Mouse (Mus musculus): ENCODE measurements around the gene Cyp1a2. TPM values are rescaled to one million over a fixed set of nuclear protein-coding genes. Genes with fewer than 3 reads are reported as not detected.

Gene Cyp1a2
- polyA plus RNA-seq, 1 experiment from 2014 or later, result not detected

GRCm38 (mm10) chr9:57696380-57697285 is 13.1 kb upstream of the Cyp1a2 start:
- WGBS, result 2% methylated on average over 42 of the region's 42 CpGs

GRCm38 (mm10) chr9:57694108-57694507 is 10.6 kb upstream of the Cyp1a2 start:
- peaks cover 16% of the 10 kb centered on the region for H3K27me3 ChIP-seq (ENCODE audit: control insufficient read depth, insufficient read depth, low read length)
- WGBS, result 81% methylated on average over 2 of the region's 2 CpGs
- H3K9ac ChIP-seq (replicated peaks; ENCODE audit: low read length), result no peak overlapping the region

More at GRCm38 (mm10) chr9:57696380-57697285, 13.1 kb upstream of the Cyp1a2 start:
- DNase-seq (ENCODE audit: low spot score) (peak; percentile 37), ATAC-seq (replicated peaks; ENCODE audit: insufficient number of reproducible peaks, low FRiP score, low TSS enrichment, low read depth) (0 out of 2 replicates have a peak, but pooled peaks have one; percentile 53)
- no peaks in the 10 kb centered on the region for H3K36me3 ChIP-seq (replicated peaks; ENCODE audit: control insufficient read depth, insufficient read depth, low read depth, low read length)
- H3K9ac ChIP-seq (replicated peaks; ENCODE audit: low read length), result peak overlapping the region; percentile 32; the same call in 1 of the 2 replicates
- no peak overlapping the region for H3K27ac ChIP-seq (replicated peaks; ENCODE audit: low read depth, low read length)
- H3K4me1 ChIP-seq (ENCODE audit: control insufficient read depth, insufficient read depth, low read length), result peaks cover 5% of the 10 kb centered on the region; the same call in 1 of the 2 replicates
- H3K27me3 ChIP-seq (ENCODE audit: control insufficient read depth, insufficient read depth, low read length), result peaks cover 16% of the 10 kb centered on the region
- peak overlapping the region; percentile 33 for H3K4me3 ChIP-seq (ENCODE audit: low read depth, low read length)
- H3K4me2 ChIP-seq (ENCODE audit: low read depth, low read length), result peak overlapping the region; percentile 43
- H3K9me3 ChIP-seq (replicated peaks; ENCODE audit: control insufficient read depth, low read length), result no peaks in the 10 kb centered on the region

DNA sequence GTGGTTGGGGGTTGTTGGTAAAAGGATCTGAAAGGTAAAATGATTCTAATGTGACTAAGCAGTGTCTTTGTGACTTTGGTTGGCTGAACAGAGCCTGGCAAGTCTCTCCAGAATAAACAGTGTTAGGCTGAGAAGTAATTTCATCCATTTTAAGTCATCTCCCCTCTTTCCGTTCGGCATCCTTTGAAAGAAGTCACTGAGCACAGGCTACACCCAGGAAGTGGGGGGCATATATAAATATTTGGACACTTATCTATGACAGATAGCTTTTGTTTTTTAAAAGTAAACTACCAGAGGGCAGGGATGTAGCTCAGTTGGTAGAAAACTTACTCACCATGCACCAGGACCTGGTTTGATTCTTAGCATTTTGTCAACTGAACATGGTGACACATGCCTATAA is 5.1 kb upstream of the Cyp1a2 start:
- Histone ChIP-seq H3K4me3 (ENCODE audit: low read depth, low read length) (no peak overlapping the region), H3K4me1 (ENCODE audit: control insufficient read depth, insufficient read depth, low read length) (no peaks in the 10 kb centered on the region), H3K36me3 (replicated peaks; ENCODE audit: control insufficient read depth, insufficient read depth, low read depth, low read length) (no peaks in the 10 kb centered on the region), H3K9me3 (replicated peaks; ENCODE audit: control insufficient read depth, low read length) (no peaks in the 10 kb centered on the region), H3K4me2 (ENCODE audit: low read depth, low read length) (no peak overlapping the region), H3K27ac (replicated peaks; ENCODE audit: low read depth, low read length) (no peak overlapping the region), H3K27me3 (ENCODE audit: control insufficient read depth, insufficient read depth, low read length) (no peaks in the 10 kb centered on the region), H3K9ac (replicated peaks; ENCODE audit: low read length) (no peak overlapping the region)
- 79% methylated on average over 2 of the region's 2 CpGs for WGBS
- ATAC-seq (replicated peaks; ENCODE audit: insufficient number of reproducible peaks, low FRiP score, low TSS enrichment, low read depth) (no peak), DNase-seq (ENCODE audit: low spot score) (no peak)

More at GRCm38 (mm10) chr9:57694108-57694507, 10.6 kb upstream of the Cyp1a2 start:
- ATAC-seq (replicated peaks; ENCODE audit: insufficient number of reproducible peaks, low FRiP score, low TSS enrichment, low read depth), result no peak
- Histone ChIP-seq H3K9me3 (replicated peaks; ENCODE audit: control insufficient read depth, low read length) (no peaks in the 10 kb centered on the region), H3K4me3 (ENCODE audit: low read depth, low read length) (no peak overlapping the region), H3K4me1 (ENCODE audit: control insufficient read depth, insufficient read depth, low read length) (peaks cover 5% of the 10 kb centered on the region; the same call in 1 of the 2 replicates), H3K36me3 (replicated peaks; ENCODE audit: control insufficient read depth, insufficient read depth, low read depth, low read length) (no peaks in the 10 kb centered on the region), H3K4me2 (ENCODE audit: low read depth, low read length) (no peak overlapping the region), H3K27ac (replicated peaks; ENCODE audit: low read depth, low read length) (no peak overlapping the region)
- no peak for DNase-seq (ENCODE audit: low spot score)

DNA sequence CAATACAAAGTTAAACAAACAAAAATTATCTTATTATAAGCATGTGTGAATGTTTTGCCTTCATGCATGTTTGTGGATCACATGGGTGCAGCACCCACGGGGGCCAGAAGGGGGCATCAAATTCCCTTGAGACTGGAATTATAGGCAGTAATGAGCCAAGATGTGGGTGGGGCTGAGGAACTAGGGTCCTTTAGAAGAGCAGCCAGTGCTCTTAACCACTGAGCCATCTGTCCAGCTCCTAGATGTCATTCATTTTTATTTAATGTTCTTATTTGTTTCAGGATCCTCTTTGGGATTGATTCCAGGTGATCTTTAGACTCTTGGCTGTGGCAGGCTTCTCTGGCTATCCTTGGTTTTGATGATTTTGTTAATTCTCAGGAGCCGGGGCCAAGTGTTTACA is 4.7 kb upstream of the Cyp1a2 start:
- Histone ChIP-seq H3K36me3 (replicated peaks; ENCODE audit: control insufficient read depth, insufficient read depth, low read depth, low read length) (no peaks in the 10 kb centered on the region), H3K4me1 (ENCODE audit: control insufficient read depth, insufficient read depth, low read length) (no peaks in the 10 kb centered on the region), H3K4me3 (ENCODE audit: low read depth, low read length) (no peak overlapping the region), H3K27me3 (ENCODE audit: control insufficient read depth, insufficient read depth, low read length) (no peaks in the 10 kb centered on the region), H3K9me3 (replicated peaks; ENCODE audit: control insufficient read depth, low read length) (no peaks in the 10 kb centered on the region), H3K9ac (replicated peaks; ENCODE audit: low read length) (no peak overlapping the region), H3K27ac (replicated peaks; ENCODE audit: low read depth, low read length) (no peak overlapping the region), H3K4me2 (ENCODE audit: low read depth, low read length) (no peak overlapping the region)
- DNase-seq (ENCODE audit: low spot score), result no peak
- WGBS, result 51% methylated on average over 2 of the region's 2 CpGs
- ATAC-seq (replicated peaks; ENCODE audit: insufficient number of reproducible peaks, low FRiP score, low TSS enrichment, low read depth), result no peak

- no peak for ATAC-seq (replicated peaks; ENCODE audit: insufficient number of reproducible peaks, low FRiP score, low TSS enrichment, low read depth)
- no peaks in the 10 kb centered on the region for H3K4me1 ChIP-seq (ENCODE audit: control insufficient read depth, insufficient read depth, low read length)
- no peak for DNase-seq (ENCODE audit: low spot score)
- no peak within 1 kb of the TSS for H3K9ac ChIP-seq (replicated peaks; ENCODE audit: low read length)
- no peak within 1 kb of the TSS for H3K4me3 ChIP-seq (ENCODE audit: low read depth, low read length)
- no peaks in the 10 kb centered on the region for H3K9me3 ChIP-seq (replicated peaks; ENCODE audit: control insufficient read depth, low read length)
- H3K4me2 ChIP-seq (ENCODE audit: low read depth, low read length), result no peak within 1 kb of the TSS
- no peaks in the 10 kb centered on the region for H3K36me3 ChIP-seq (replicated peaks; ENCODE audit: control insufficient read depth, insufficient read depth, low read depth, low read length)
- 78% methylated on average over 2 of the region's 2 CpGs for WGBS
- no peak within 1 kb of the TSS for H3K27ac ChIP-seq (replicated peaks; ENCODE audit: low read depth, low read length)
- no peaks in the 10 kb centered on the region for H3K27me3 ChIP-seq (ENCODE audit: control insufficient read depth, insufficient read depth, low read length)
Observed at GRCm38 (mm10) chr9:57687751-57688150, 4.2 kb upstream of the Cyp1a2 start, which contains the start of gene Cyp1a1. Gene Cyp1a1, plus strand, starts transcription at chr9:57687928.

GRCm38 (mm10) chr9:57686011-57686410 is 2.5 kb upstream of the Cyp1a2 start:
- no peaks in the 10 kb centered on the region for H3K4me1 ChIP-seq (ENCODE audit: control insufficient read depth, insufficient read depth, low read length)
- no peaks in the 10 kb centered on the region for H3K36me3 ChIP-seq (replicated peaks; ENCODE audit: control insufficient read depth, insufficient read depth, low read depth, low read length)
- WGBS, result 86% methylated on average over 5 of the region's 5 CpGs
- H3K27me3 ChIP-seq (ENCODE audit: control insufficient read depth, insufficient read depth, low read length), result no peaks in the 10 kb centered on the region
- no peak overlapping the region for H3K9ac ChIP-seq (replicated peaks; ENCODE audit: low read length)
- no peak overlapping the region for H3K4me3 ChIP-seq (ENCODE audit: low read depth, low read length)
- no peak overlapping the region for H3K4me2 ChIP-seq (ENCODE audit: low read depth, low read length)
- H3K27ac ChIP-seq (replicated peaks; ENCODE audit: low read depth, low read length), result no peak overlapping the region
- ATAC-seq (replicated peaks; ENCODE audit: insufficient number of reproducible peaks, low FRiP score, low TSS enrichment, low read depth), result no peak
- no peak for DNase-seq (ENCODE audit: low spot score)
- no peaks in the 10 kb centered on the region for H3K9me3 ChIP-seq (replicated peaks; ENCODE audit: control insufficient read depth, low read length)

GRCm38 (mm10) chr9:57681411-57681810 is 2.1 kb downstream of the Cyp1a2 start:
- no peak for DNase-seq (ENCODE audit: low spot score)

GRCm38 (mm10) chr9:57671500-57671899 is 12.0 kb downstream of the Cyp1a2 start:
- H3K4me3 ChIP-seq (ENCODE audit: low read depth, low read length), result no peak overlapping the region
- H3K9ac ChIP-seq (replicated peaks; ENCODE audit: low read length), result no peak overlapping the region
- H3K4me1 ChIP-seq (ENCODE audit: control insufficient read depth, insufficient read depth, low read length), result no peaks in the 10 kb centered on the region
- no peak for ATAC-seq (replicated peaks; ENCODE audit: insufficient number of reproducible peaks, low FRiP score, low TSS enrichment, low read depth)
- H3K9me3 ChIP-seq (replicated peaks; ENCODE audit: control insufficient read depth, low read length), result no peaks in the 10 kb centered on the region
- H3K27ac ChIP-seq (replicated peaks; ENCODE audit: low read depth, low read length), result no peak overlapping the region
- 82% methylated on average over 5 of the region's 5 CpGs for WGBS
- no peaks in the 10 kb centered on the region for H3K27me3 ChIP-seq (ENCODE audit: control insufficient read depth, insufficient read depth, low read length)
- H3K36me3 ChIP-seq (replicated peaks; ENCODE audit: control insufficient read depth, insufficient read depth, low read depth, low read length), result no peaks in the 10 kb centered on the region
- no peak overlapping the region for H3K4me2 ChIP-seq (ENCODE audit: low read depth, low read length)
- DNase-seq (ENCODE audit: low spot score), result no peak

More at GRCm38 (mm10) chr9:57681411-57681810, 2.1 kb downstream of the Cyp1a2 start:
- H3K9ac ChIP-seq (replicated peaks; ENCODE audit: low read length), result no peak overlapping the region
- no peaks in the 10 kb centered on the region for H3K36me3 ChIP-seq (replicated peaks; ENCODE audit: control insufficient read depth, insufficient read depth, low read depth, low read length)
- H3K4me1 ChIP-seq (ENCODE audit: control insufficient read depth, insufficient read depth, low read length), result no peaks in the 10 kb centered on the region
- H3K27ac ChIP-seq (replicated peaks; ENCODE audit: low read depth, low read length), result no peak overlapping the region
- no peak overlapping the region for H3K4me3 ChIP-seq (ENCODE audit: low read depth, low read length)
- 81% methylated on average over 10 of the region's 10 CpGs for WGBS
- H3K4me2 ChIP-seq (ENCODE audit: low read depth, low read length), result no peak overlapping the region
- no peak for ATAC-seq (replicated peaks; ENCODE audit: insufficient number of reproducible peaks, low FRiP score, low TSS enrichment, low read depth)
- H3K9me3 ChIP-seq (replicated peaks; ENCODE audit: control insufficient read depth, low read length), result no peaks in the 10 kb centered on the region
- no peaks in the 10 kb centered on the region for H3K27me3 ChIP-seq (ENCODE audit: control insufficient read depth, insufficient read depth, low read length)

Data from embryonic facial prominence, embryonic 11.5 days (tissue).